Mouse (Mus musculus) liver, embryonic 14.5 days (tissue): ENCODE measurements around the gene Git1. TPM values are rescaled to one million over a fixed set of nuclear protein-coding genes. Genes with fewer than 3 reads are reported as not detected.

Experiments used
- ATAC-seq: fragments of 200-750 bp; cut with Nextera tagmentation; 2 replicates; pipeline ENCODE4 v1.8.0; 2017; ENCODE audit warnings: moderate number of reproducible peaks, mild to moderate bottlenecking, moderate library complexity; ENCODE audit not compliant: insufficient read depth
- DNase-seq, 3 experiments: peaks; one replicate each; pipeline ENCODE4 v3.0.0-alpha.2; 2012 to 2013; ENCODE audit warnings: low read depth in 3 of 3, low spot score in 3 of 3
- H3K27ac ChIP-seq: fragments of 300-500 bp; sonication (generic); 2 replicates; pipeline ENCODE4 v1.5.1; 2014; ENCODE audit warnings: moderate library complexity, mild to moderate bottlenecking, control low read depth, inconsistent platforms
- H3K27me3 ChIP-seq: fragments of 300-500 bp; sonication (generic); 2 replicates; pipeline ENCODE4 v1.6.1; 2014; ENCODE audit warnings: mild to moderate bottlenecking, low read length, moderate library complexity; ENCODE audit not compliant: control insufficient read depth, insufficient read depth
- H3K36me3 ChIP-seq: fragments of 300-500 bp; sonication (generic); replicated peaks from 2 replicates; pipeline ENCODE4 v1.6.1; 2014; ENCODE audit warnings: low read depth; ENCODE audit not compliant: control insufficient read depth, insufficient read depth
- H3K4me1 ChIP-seq, 2 experiments: fragments of 200-500 bp in 1 of 2; fragments of 300-500 bp in 1 of 2; sonication (generic) in 1 of 2; replicated peaks; 2 replicates each; pipeline ENCODE4 v1.6.1; 2012 to 2014; ENCODE audit warnings: antibody characterized with exemption in 1 of 2, inconsistent platforms in 1 of 2, low read length in 1 of 2; ENCODE audit not compliant: control insufficient read depth in 2 of 2, insufficient read depth in 2 of 2
- H3K4me2 ChIP-seq: fragments of 300-500 bp; sonication (generic); 2 replicates; pipeline ENCODE4 v1.6.1; 2014; ENCODE audit warnings: low read depth, mild to moderate bottlenecking, control low read depth, moderate library complexity
- H3K4me3 ChIP-seq, 2 experiments: fragments of 200-500 bp in 1 of 2; fragments of 300-500 bp in 1 of 2; sonication (generic) in 1 of 2; 2 replicates each; pipeline ENCODE4 v1.5.1; 2012 to 2014; ENCODE audit warnings: low read depth in 2 of 2, low read length in 2 of 2, mild to moderate bottlenecking in 2 of 2, control low read depth in 1 of 2, inconsistent platforms in 1 of 2, moderate library complexity in 1 of 2; ENCODE audit not compliant: insufficient read depth in 1 of 2
- H3K9ac ChIP-seq: fragments of 300-500 bp; sonication (generic); replicated peaks from 2 replicates; pipeline ENCODE4 v1.6.1; 2014; ENCODE audit warnings: mild to moderate bottlenecking, control low read depth, moderate library complexity
- H3K9me3 ChIP-seq: fragments of 300-500 bp; sonication (generic); 2 replicates; pipeline ENCODE4 v1.6.1; 2016; ENCODE audit warnings: low read length, mixed read lengths; ENCODE audit not compliant: control insufficient read depth
- CTCF ChIP-seq: IDR thresholded peaks from 2 replicates; pipeline ENCODE4 v1.5.1; 2016; ENCODE audit warnings: antibody characterized with exemption, low read depth, control low read depth
- EP300 ChIP-seq: IDR thresholded peaks from 2 replicates; pipeline ENCODE4 v1.6.1; 2016; ENCODE audit warnings: antibody characterized with exemption, low read depth
- WGBS: fragments of 180-500 bp; shearing (Covaris S2); extraction: QIAGEN DNeasy Blood & Tissue Kit; methylation state at CpG from one replicate; pipeline ENCODE4 v1.1.7; 2014; ENCODE audit not compliant: insufficient replicate concordance; 5-methylcytosine and 5-hydroxymethylcytosine counted together
- polyA plus RNA-seq, 2 experiments: library from polyadenylated mRNA; depleted of rRNA in 1 of 2; stranded (reverse) in 1 of 2; unstranded in 1 of 2; fragments of >200 nt; fragmentation: Nextera tagmentation in 1 of 2; extraction: Ambion mirVana in 1 of 2; gene quantifications; 2 replicates each; pipeline versions ENCODE4 v1.2.1 to v1.2.3; 2012 to 2014

Gene Git1
- polyA plus RNA-seq, 2 experiments = 2.2 to 6.3 TPM

- Histone ChIP-seq H3K27ac (no peak overlapping the region), H3K27me3 (no peaks in the 10 kb centered on the region), H3K4me3 (no peak overlapping the region), H3K36me3 (no peaks in the 10 kb centered on the region; the same call in none of the 2 replicates), H3K4me2 (no peak overlapping the region), H3K9me3 (no peaks in the 10 kb centered on the region), H3K9ac (no peak overlapping the region), H3K4me1 (peaks cover 0 to 16% of the 10 kb centered on the region in 2 experiments; a peak in 2 of 4 replicates)
- no peak for TF ChIP-seq EP300
- TF ChIP-seq CTCF = no peak
- ATAC-seq = no peak
- DNase-seq = no peak
- WGBS = 64% methylated on average over 4 of the region's 4 CpGs
Measured at GRCm38 (mm10) chr11:77497851-77498250, 4.5 kb downstream of the Git1 start.

- DNase-seq (no peak), ATAC-seq (no peak)
- Histone ChIP-seq H3K9ac (no peak overlapping the region), H3K27me3 (no peaks in the 10 kb centered on the region), H3K4me1 (peaks cover 0 to 16% of the 10 kb centered on the region in 2 experiments; a peak in 2 of 4 replicates), H3K36me3 (no peaks in the 10 kb centered on the region; the same call in none of the 2 replicates), H3K9me3 (no peaks in the 10 kb centered on the region), H3K27ac (no peak overlapping the region), H3K4me3 (no peak overlapping the region), H3K4me2 (no peak overlapping the region)
- TF ChIP-seq EP300 (no peak), CTCF (no peak)
- 78% methylated on average over 12 of the region's 12 CpGs for WGBS
Measured at GRCm38 (mm10) chr11:77498261-77499139, 5.1 kb downstream of the Git1 start.

- H3K9ac ChIP-seq = no peak overlapping the region
- no peaks in the 10 kb centered on the region; the same call in none of the 2 replicates for H3K36me3 ChIP-seq
- DNase-seq = no peak
- no peak for ATAC-seq
- WGBS = 90% methylated on average over 7 of the region's 7 CpGs
- H3K4me3 ChIP-seq = no peak overlapping the region
- no peaks in the 10 kb centered on the region for H3K9me3 ChIP-seq
- H3K27me3 ChIP-seq = no peaks in the 10 kb centered on the region
- H3K27ac ChIP-seq = no peak overlapping the region
- TF ChIP-seq EP300 = no peak
- TF ChIP-seq CTCF = no peak
- peaks cover 0 to 14% of the 10 kb centered on the region in 2 experiments; a peak in 2 of 4 replicates for H3K4me1 ChIP-seq
- no peak overlapping the region for H3K4me2 ChIP-seq
Measured at GRCm38 (mm10) chr11:77499354-77499753, 6.0 kb downstream of the Git1 start.

- DNase-seq = no peak
Measured at GRCm38 (mm10) chr11:77500361-77501325, 7.3 kb downstream of the Git1 start.

More at GRCm38 (mm10) chr11:77500361-77501325, 7.3 kb downstream of the Git1 start:
- Histone ChIP-seq H3K4me3 (no peak overlapping the region), H3K4me1 (peaks cover 0 to 7% of the 10 kb centered on the region in 2 experiments; a peak in 2 of 4 replicates), H3K36me3 (no peaks in the 10 kb centered on the region; the same call in none of the 2 replicates), H3K27ac (no peak overlapping the region), H3K27me3 (no peaks in the 10 kb centered on the region), H3K9me3 (no peaks in the 10 kb centered on the region), H3K9ac (no peak overlapping the region; the same call in 1 of the 2 replicates), H3K4me2 (no peak overlapping the region)
- TF ChIP-seq CTCF = no peak
- no peak for TF ChIP-seq EP300
- ATAC-seq = no peak
- 79% methylated on average over 17 of the region's 17 CpGs for whole genome bisulfite sequencing
